ENCODE assay signal across 10 mouse cellular contexts in genomic region chr8:120152636-120153035, GRCm38 (mm10). TPM values are rescaled to one million over a fixed set of nuclear protein-coding genes. Genes with fewer than 3 reads are reported as not detected.
DNase-seq lines count a peak whose midpoint lies in the region; ATAC-seq lines count a peak whose summit lies in the region.
"Had no signal": no experiment of that assay in that cellular context is flagged by ENCODE, and none has a peak within 500 bp of the region (broad histone marks: within the 10 kb centered on the region; RNA-seq: fewer than 3 reads in every experiment).

No protein-coding gene starts in this region.

- WGBS in forebrain, embryonic 10.5 days, result 67% methylated on average over 7 of the region's 7 CpGs
- WGBS in forebrain, embryonic 15.5 days, result 74% methylated on average over 7 of the region's 7 CpGs
- WGBS in limb, embryonic 13.5 days, result 34% methylated on average over 7 of the region's 7 CpGs
- 55% methylated on average over 7 of the region's 7 CpGs for WGBS in heart, embryonic 11.5 days (ENCODE audit: insufficient replicate concordance)

- no peak for ATAC-seq in forebrain, embryonic 15.5 days (replicated peaks)
- ATAC-seq in limb, embryonic 13.5 days (ENCODE audit: low FRiP score, low read depth), result no peak; the same call in 1 of the 2 replicates
- peak; percentile 10; the same call in 1 of the 2 replicates for ATAC-seq in neutrophil, adult 5-6 weeks (ENCODE audit: extremely low read depth, insufficient number of reproducible peaks, low FRiP score, poor library complexity, severe bottlenecking)
- ATAC-seq in heart, embryonic 11.5 days (replicated peaks; ENCODE audit: insufficient number of reproducible peaks, low FRiP score, low TSS enrichment), result no peak
- ATAC-seq: forebrain, embryonic 16.5 days had no signal

- peaks cover 36% of the 10 kb centered on the region for H3K27me3 ChIP-seq in forebrain, embryonic 10.5 days (ENCODE audit: poor library complexity, severe bottlenecking)
- no peaks in the 10 kb centered on the region for H3K27me3 ChIP-seq in forebrain, embryonic 15.5 days
- H3K27me3 ChIP-seq in limb, embryonic 13.5 days, result no peaks in the 10 kb centered on the region
- no peaks in the 10 kb centered on the region; the same call in 1 of the 2 replicates for H3K27me3 ChIP-seq in heart, embryonic 11.5 days (ENCODE audit: control insufficient read depth, insufficient read depth, low read length)

- H3K9me3 ChIP-seq in forebrain, embryonic 10.5 days, result no peaks in the 10 kb centered on the region
- no peaks in the 10 kb centered on the region for H3K9me3 ChIP-seq in forebrain, embryonic 15.5 days
- no peaks in the 10 kb centered on the region for H3K9me3 ChIP-seq in limb, embryonic 13.5 days
- no peaks in the 10 kb centered on the region for H3K9me3 ChIP-seq in heart, embryonic 11.5 days (replicated peaks; ENCODE audit: control insufficient read depth, low read length)
- H3K9me3 ChIP-seq: G1E had no signal

- no peak for DNase-seq in forebrain, embryonic 10.5 days (ENCODE audit: extremely low spot score, low spot score)
- DNase-seq in thymus, postnatal 0 days (ENCODE audit: low spot score), result peak; percentile 13
- no peak for DNase-seq in thymus, adult 18-20 months
- no peak for DNase-seq in gastrocnemius, postnatal 25 days

- H3K36me3 ChIP-seq in forebrain, embryonic 10.5 days (replicated peaks), result no peaks in the 10 kb centered on the region
- H3K36me3 ChIP-seq in forebrain, embryonic 15.5 days, result peaks cover 4% of the 10 kb centered on the region; the same call in 1 of the 2 replicates
- H3K36me3 ChIP-seq in limb, embryonic 13.5 days, result no peaks in the 10 kb centered on the region
- 0 out of 2 replicates have a peak, but pooled peaks cover 3% of the 10 kb centered on the region for H3K36me3 ChIP-seq in heart, embryonic 11.5 days (ENCODE audit: control insufficient read depth, insufficient read depth, low read length)
- H3K36me3 ChIP-seq: G1E had no signal

- H3K4me3 ChIP-seq in forebrain, embryonic 10.5 days, result no peak overlapping the region
- no peak overlapping the region for H3K4me3 ChIP-seq in forebrain, embryonic 15.5 days
- H3K4me3 ChIP-seq in limb, embryonic 13.5 days, result no peak overlapping the region
- no peak overlapping the region for H3K4me3 ChIP-seq in heart, embryonic 11.5 days (ENCODE audit: low read depth, low read length)

- H3K4me2 ChIP-seq in forebrain, embryonic 15.5 days (replicated peaks), result no peak overlapping the region
- H3K4me2 ChIP-seq in limb, embryonic 13.5 days (replicated peaks), result no peak overlapping the region; the same call in 1 of the 2 replicates
- H3K4me2 ChIP-seq in heart, embryonic 11.5 days, result no peak overlapping the region

- peak overlapping the region; percentile 64 for H3K27ac ChIP-seq in forebrain, embryonic 10.5 days
- H3K27ac ChIP-seq in forebrain, embryonic 15.5 days (replicated peaks), result no peak overlapping the region
- H3K27ac ChIP-seq in limb, embryonic 13.5 days, result no peak overlapping the region; the same call in 1 of the 2 replicates
- H3K27ac ChIP-seq in heart, embryonic 11.5 days (ENCODE audit: low read depth, low read length), result no peak overlapping the region

- peaks cover 48% of the 10 kb centered on the region for H3K4me1 ChIP-seq in forebrain, embryonic 10.5 days
- no peaks in the 10 kb centered on the region for H3K4me1 ChIP-seq in forebrain, embryonic 15.5 days
- peaks cover 38% of the 10 kb centered on the region for H3K4me1 ChIP-seq in limb, embryonic 13.5 days
- H3K4me1 ChIP-seq in heart, embryonic 11.5 days (ENCODE audit: control insufficient read depth, insufficient read depth, low read length), result no peaks in the 10 kb centered on the region

- H3K9ac ChIP-seq in forebrain, embryonic 15.5 days (replicated peaks), result no peak overlapping the region
- peak overlapping the region; percentile 43; the same call in 1 of the 2 replicates for H3K9ac ChIP-seq in limb, embryonic 13.5 days
- no peak overlapping the region for H3K9ac ChIP-seq in heart, embryonic 11.5 days (ENCODE audit: low read depth, low read length)

RNA-seq across cellular contexts. Expression of gene Fam92b, which starts 24.6 kb away (rescaled TPM):
- 2.0 TPM in 2 replicates for polyA plus RNA-seq in forebrain, embryonic 10.5 days (2016; fragmentation: Nextera tagmentation; extraction: Ambion mirVana)
- 0.88 and 1.2 TPM in 2 replicates for polyA plus RNA-seq in forebrain, embryonic 15.5 days (2015; fragmentation: Nextera tagmentation; extraction: Ambion mirVana)
- 0.21 and 0.34 TPM in 2 replicates for polyA plus RNA-seq in thymus, postnatal 0 days (2015; fragmentation: Nextera tagmentation; extraction: Ambion mirVana)
- polyA plus RNA-seq in limb, embryonic 13.5 days (2015; fragmentation: Nextera tagmentation; extraction: Ambion mirVana), result not detected in 2 replicates
- total RNA-seq in neutrophil, adult 5-6 weeks (2017), result not detected in 2 replicates
- polyA plus RNA-seq in heart, embryonic 11.5 days (2014; fragmentation: Nextera tagmentation; extraction: Ambion mirVana), result 0.41 TPM in 1 of 2 replicates, not detected in the other
- total RNA-seq in gastrocnemius, postnatal 25 days (2021), result not detected
- total RNA-seq: G1E had no signal
- polyA plus RNA-seq: G1E had no signal

RNA-seq across cellular contexts. Expression of gene 6430548M08Rik, which starts 38.7 kb away (rescaled TPM):
- polyA plus RNA-seq in forebrain, embryonic 10.5 days (2016; fragmentation: Nextera tagmentation; extraction: Ambion mirVana), result 3.4 and 3.8 TPM in 2 replicates
- 23.1 and 30.0 TPM in 2 replicates for polyA plus RNA-seq in forebrain, embryonic 15.5 days (2015; fragmentation: Nextera tagmentation; extraction: Ambion mirVana)
- polyA plus RNA-seq in thymus, postnatal 0 days (2015; fragmentation: Nextera tagmentation; extraction: Ambion mirVana), result 2.0 and 2.3 TPM in 2 replicates
- polyA plus RNA-seq in limb, embryonic 13.5 days (2015; fragmentation: Nextera tagmentation; extraction: Ambion mirVana), result 3.3 and 3.4 TPM in 2 replicates
- total RNA-seq in neutrophil, adult 5-6 weeks (2017), result 97.9 and 122 TPM in 2 replicates
- polyA plus RNA-seq in heart, embryonic 11.5 days (2014; fragmentation: Nextera tagmentation; extraction: Ambion mirVana), result 8.4 and 13.5 TPM in 2 replicates
- 10 to 100 TPM; 23.6 to 27.6 TPM for total RNA-seq in gastrocnemius, postnatal 25 days (2021)

RNA-seq across cellular contexts. Expression of gene Zdhhc7, which starts 51.4 kb away (rescaled TPM):
- polyA plus RNA-seq in forebrain, embryonic 10.5 days (2016; fragmentation: Nextera tagmentation; extraction: Ambion mirVana), result 28.3 and 30.2 TPM in 2 replicates
- 30.9 and 34.5 TPM in 2 replicates for polyA plus RNA-seq in forebrain, embryonic 15.5 days (2015; fragmentation: Nextera tagmentation; extraction: Ambion mirVana)
- polyA plus RNA-seq in thymus, postnatal 0 days (2015; fragmentation: Nextera tagmentation; extraction: Ambion mirVana), result 30.6 and 35.9 TPM in 2 replicates
- polyA plus RNA-seq in limb, embryonic 13.5 days (2015; fragmentation: Nextera tagmentation; extraction: Ambion mirVana), result 31.6 and 32.8 TPM in 2 replicates
- 27.6 and 45.2 TPM in 2 replicates for total RNA-seq in neutrophil, adult 5-6 weeks (2017)
- 24.7 and 29.1 TPM in 2 replicates for polyA plus RNA-seq in heart, embryonic 11.5 days (2014; fragmentation: Nextera tagmentation; extraction: Ambion mirVana)
- total RNA-seq in gastrocnemius, postnatal 25 days (2021), result 10 to 100 TPM; 24.9 to 26.2 TPM
